Mouse (Mus musculus) heart, embryonic 11.5 days (tissue): Measurements from ENCODE around the gene B4galt7. TPM values are rescaled to one million over a fixed set of nuclear protein-coding genes. Genes with fewer than 3 reads are reported as not detected.
A peak's percentile ranks its signal among the peaks of the same experiment; 100 is the strongest.
"Not testable (repeated sequence)": the region's sequence is repeated elsewhere in the genome, so short reads cannot be mapped to it uniquely, and the experiment has no call there.

Source experiments
- ATAC-seq: fragments of 200-750 bp; cut with Nextera tagmentation; replicated peaks from 2 replicates; pipeline ENCODE4 v1.8.0; 2017; ENCODE audit warnings: moderate library complexity; ENCODE audit not compliant: insufficient number of reproducible peaks, low FRiP score, low TSS enrichment
- H3K27ac ChIP-seq: fragments of 300-500 bp; sonication (generic); 2 replicates; pipeline ENCODE4 v1.5.1; 2014; ENCODE audit warnings: mild to moderate bottlenecking, low read depth, low read length
- H3K27me3 ChIP-seq: fragments of 300-500 bp; sonication (generic); 2 replicates; pipeline ENCODE4 v1.6.1; 2014; ENCODE audit warnings: mild to moderate bottlenecking, low read length, mixed read lengths; ENCODE audit not compliant: control insufficient read depth, insufficient read depth
- H3K36me3 ChIP-seq: fragments of 300-500 bp; sonication (generic); 2 replicates; pipeline ENCODE4 v1.6.1; 2014; ENCODE audit warnings: mild to moderate bottlenecking, low read length, moderate library complexity, mixed read lengths; ENCODE audit not compliant: control insufficient read depth, insufficient read depth
- H3K4me1 ChIP-seq: fragments of 300-500 bp; sonication (generic); 2 replicates; pipeline ENCODE4 v1.6.1; 2014; ENCODE audit warnings: low read length; ENCODE audit not compliant: control insufficient read depth, insufficient read depth
- H3K4me2 ChIP-seq: fragments of 300-500 bp; sonication (generic); 2 replicates; pipeline ENCODE4 v1.6.1; 2014; ENCODE audit warnings: mild to moderate bottlenecking, moderate library complexity
- H3K4me3 ChIP-seq: fragments of 300-500 bp; sonication (generic); 2 replicates; pipeline ENCODE4 v1.5.1; 2014; ENCODE audit warnings: low read depth, low read length
- H3K9ac ChIP-seq: fragments of 300-500 bp; sonication (generic); 2 replicates; pipeline ENCODE4 v1.6.1; 2014; ENCODE audit warnings: mild to moderate bottlenecking, low read depth, low read length, moderate library complexity
- H3K9me3 ChIP-seq: fragments of 300-500 bp; sonication (generic); replicated peaks from 2 replicates; pipeline ENCODE4 v1.6.1; 2016; ENCODE audit warnings: low read length; ENCODE audit not compliant: control insufficient read depth
- WGBS: fragments of 180-500 bp; shearing (Covaris S2); extraction: QIAGEN DNeasy Blood & Tissue Kit; methylation state at CpG from one replicate; pipeline ENCODE4 v1.1.7; 2014; ENCODE audit not compliant: insufficient replicate concordance; 5-methylcytosine and 5-hydroxymethylcytosine counted together
- polyA plus RNA-seq: library from polyadenylated mRNA; unstranded; fragments of >200 nt; fragmentation: Nextera tagmentation; extraction: Ambion mirVana; gene quantifications from 2 replicates; pipeline ENCODE4 v1.2.1, GENCODE M21; 2014

The B4galt7 gene
- polyA plus RNA-seq = 15.8 and 18.8 TPM in 2 replicates

GRCm38 (mm10) chr13:55599566-55600540 lies at the start of gene B4galt7:
TSS of gene B4galt7 (plus strand) at chr13:55599896.
- Histone ChIP-seq H3K9me3 (no peaks in the 10 kb centered on the region), H3K4me3 (peak within 1 kb of the TSS; percentile 79), H3K27me3 (no peaks in the 10 kb centered on the region), H3K4me2 (peak within 1 kb of the TSS; percentile 67), H3K4me1 (peaks cover 8% of the 10 kb centered on the region; the same call in 1 of the 2 replicates), H3K9ac (peak within 1 kb of the TSS; percentile 82), H3K27ac (no peak within 1 kb of the TSS), H3K36me3 (peaks cover 28% of the 10 kb centered on the region)
- 10% methylated on average over 50 of the region's 51 CpGs for WGBS
- peak; percentile 82 for ATAC-seq

GRCm38 (mm10) chr13:55555921-55556320 lies 43.8 kb upstream of the B4galt7 start:
- 89% methylated on average over 9 of the region's 9 CpGs for WGBS
- peaks cover 3% of the 10 kb centered on the region; the same call in 1 of the 2 replicates for H3K36me3 ChIP-seq
- H3K27me3 ChIP-seq = no peaks in the 10 kb centered on the region
- H3K9ac ChIP-seq = no peak overlapping the region
- no peaks in the 10 kb centered on the region for H3K9me3 ChIP-seq
- no peaks in the 10 kb centered on the region for H3K4me1 ChIP-seq
- no peak overlapping the region for H3K27ac ChIP-seq
- no peak overlapping the region for H3K4me2 ChIP-seq
- no peak for ATAC-seq
- H3K4me3 ChIP-seq = no peak overlapping the region

- Histone ChIP-seq H3K4me2 (no peak overlapping the region), H3K9me3 (no peaks in the 10 kb centered on the region), H3K4me1 (no peaks in the 10 kb centered on the region), H3K9ac (no peak overlapping the region), H3K4me3 (no peak overlapping the region), H3K27ac (no peak overlapping the region), H3K36me3 (peaks cover 7% of the 10 kb centered on the region), H3K27me3 (no peaks in the 10 kb centered on the region)
- no peak for ATAC-seq
- 82% methylated on average over 6 of the region's 6 CpGs for WGBS
These were observed 42.2 kb upstream of the B4galt7 start for GRCm38 (mm10) chr13:55557499-55557898.

- Histone ChIP-seq H3K27me3 (no peaks in the 10 kb centered on the region), H3K9me3 (no peaks in the 10 kb centered on the region), H3K4me1 (no peaks in the 10 kb centered on the region), H3K36me3 (peaks cover 5% of the 10 kb centered on the region), H3K27ac (no peak overlapping the region), H3K9ac (no peak overlapping the region), H3K4me2 (no peak overlapping the region), H3K4me3 (no peak overlapping the region)
- WGBS = 87% methylated on average over 7 of the region's 7 CpGs
- no peak for ATAC-seq
These were observed 36.3 kb upstream of the B4galt7 start for GRCm38 (mm10) chr13:55563266-55563879.

- Histone ChIP-seq H3K9ac (no peak overlapping the region), H3K36me3 (no peaks in the 10 kb centered on the region), H3K9me3 (no peaks in the 10 kb centered on the region), H3K4me2 (no peak overlapping the region), H3K4me1 (peaks cover 9% of the 10 kb centered on the region), H3K27me3 (no peaks in the 10 kb centered on the region), H3K27ac (no peak overlapping the region), H3K4me3 (no peak overlapping the region)
- no peak for ATAC-seq
- 86% methylated on average over 6 of the region's 6 CpGs for WGBS
These were observed 32.7 kb upstream of the B4galt7 start for GRCm38 (mm10) chr13:55567001-55567400.

GRCm38 (mm10) chr13:55567949-55568348 lies 31.7 kb upstream of the B4galt7 start:
- Histone ChIP-seq H3K27ac (no peak overlapping the region), H3K36me3 (no peaks in the 10 kb centered on the region), H3K4me1 (peaks cover 9% of the 10 kb centered on the region), H3K9me3 (no peaks in the 10 kb centered on the region), H3K4me2 (no peak overlapping the region), H3K4me3 (no peak overlapping the region), H3K9ac (no peak overlapping the region), H3K27me3 (no peaks in the 10 kb centered on the region)
- ATAC-seq = no peak
- 86% methylated on average over 2 of the region's 2 CpGs for WGBS

GRCm38 (mm10) chr13:55568524-55568923 lies 31.2 kb upstream of the B4galt7 start:
- not testable (repeated sequence) for H3K9me3 ChIP-seq, H3K4me3 ChIP-seq, H3K27ac ChIP-seq, H3K36me3 ChIP-seq, H3K4me1 ChIP-seq, H3K9ac ChIP-seq, ATAC-seq, H3K27me3 ChIP-seq, H3K4me2 ChIP-seq
- WGBS = 80% methylated on average over 4 of the region's 4 CpGs

- H3K4me1 ChIP-seq = peaks cover 9% of the 10 kb centered on the region
- peak overlapping the region; percentile 96 for H3K9ac ChIP-seq
- H3K9me3 ChIP-seq = peaks cover 2% of the 10 kb centered on the region; the same call in 1 of the 2 replicates
- no peak overlapping the region for H3K27ac ChIP-seq
- peak overlapping the region; percentile 81 for H3K4me2 ChIP-seq
- no peaks in the 10 kb centered on the region for H3K27me3 ChIP-seq
- no peak for ATAC-seq
- H3K36me3 ChIP-seq = no peaks in the 10 kb centered on the region
- 16% methylated on average over 16 of the region's 16 CpGs for WGBS
- H3K4me3 ChIP-seq = peak overlapping the region; percentile 97
These were observed 29.9 kb upstream of the B4galt7 start for GRCm38 (mm10) chr13:55569726-55570285.
